Mouse (Mus musculus): ENCODE results near the gene Knop1. TPM values are rescaled to one million over a fixed set of nuclear protein-coding genes. Genes with fewer than 3 reads are reported as not detected.

Gene Knop1
- polyA plus RNA-seq (2012; rRNA removed; ENCODE audit: low replicate concordance): 11.8 and 17.0 TPM in 2 replicates

GRCm38 (mm10) chr7:118855877-118856304 is at the start of gene Knop1:
Knop1 (minus strand) TSS chr7:118856254.

GRCm38 (mm10) chr7:118855171-118855876 is 730 bp downstream of the Knop1 start, which contains the start of gene Iqck:
Iqck (plus strand) TSS chr7:118855752.

Other genes with a start within 250 kb of the Knop1 start
- 128 and 138 TPM in 2 replicates for gene Gde1, start 150.5 kb downstream of the Knop1 start, polyA plus RNA-seq (2012; rRNA removed; ENCODE audit: low replicate concordance)
- 1.9 and 7.0 TPM in 2 replicates for gene Ccp110, start 143.7 kb downstream of the Knop1 start, polyA plus RNA-seq (2012; rRNA removed; ENCODE audit: low replicate concordance)
- 58.2 and 67.9 TPM in 2 replicates for gene Vps35l, start 116.0 kb downstream of the Knop1 start, polyA plus RNA-seq (2012; rRNA removed; ENCODE audit: low replicate concordance)
- gene Iqck, start 502 bp downstream of the Knop1 start, polyA plus RNA-seq (2012; rRNA removed; ENCODE audit: low replicate concordance): 1.9 and 3.1 TPM in 2 replicates
- 57.7 and 104 TPM in 2 replicates for gene Gprc5b, start 139.0 kb upstream of the Knop1 start, polyA plus RNA-seq (2012; rRNA removed; ENCODE audit: low replicate concordance)

Data from subcutaneous adipose tissue, adult 2 months (tissue).